Mouse (Mus musculus) layer of hippocampus, postnatal 25 days (tissue): ENCODE results near the gene Mpg. TPM values are rescaled to one million over a fixed set of nuclear protein-coding genes. Genes with fewer than 3 reads are reported as not detected.

ENCODE experiments used
- total RNA-seq, 2 experiments: library from RNA; stranded (reverse); gene quantifications; 2 replicates each; pipeline ENCODE4 v1.2.3; 2021

Gene Mpg
- total RNA-seq, 2 experiments from 2014 or later: 18.1 to 19.9 TPM

Other genes with a start within 250 kb of the Mpg start
- gene Nsg2, start 226.0 kb upstream of the Mpg start, total RNA-seq: 100 to 1,000 TPM; 682 to 735 TPM
- gene Il9r, start 26.2 kb upstream of the Mpg start, total RNA-seq: not detected
- 10 to 100 TPM; 21.2 to 26.9 TPM for gene Snrnp25, start 21.1 kb upstream of the Mpg start, total RNA-seq
- gene Rhbdf1, start 4.2 kb upstream of the Mpg start, total RNA-seq: 10 to 100 TPM; 14.0 to 18.3 TPM
- 10 to 100 TPM; 49.1 to 67.0 TPM for gene Nprl3, start 41.2 kb downstream of the Mpg start, total RNA-seq
- gene Hba-x, start 49.9 kb downstream of the Mpg start, total RNA-seq: not detected
- 100 to 1,000 TPM; 552 to 580 TPM for gene Hba-a1, start 57.0 kb downstream of the Mpg start, total RNA-seq
- gene Hbq1b, start 60.5 kb downstream of the Mpg start, total RNA-seq: 1 to 10 TPM; 1.6 to 4.3 TPM
- 100 to 1,000 TPM; 469 to 517 TPM for gene Hba-a2, start 70.0 kb downstream of the Mpg start, total RNA-seq
- gene Hbq1a, start 73.6 kb downstream of the Mpg start, total RNA-seq: 1 to 10 TPM in 1 of 2 experiments, not detected in 1; 1.1 TPM
- 10 to 100 TPM in 1 of 2 experiments, 1 to 10 TPM in 1; 9.8 to 10.9 TPM for gene Sh3pxd2b, start 121.3 kb downstream of the Mpg start, total RNA-seq
- gene Ubtd2, start 228.9 kb downstream of the Mpg start, total RNA-seq: 10 to 100 TPM; 38.2 to 41.4 TPM